8 mouse cellular contexts compared by ENCODE assay signal in genomic region chr7:82715210-82715911, GRCm38 (mm10).
DNase-seq lines count a peak whose midpoint lies in the region; ATAC-seq and TF ChIP-seq lines count a peak whose summit lies in the region.

No protein-coding gene starts in this region.

- H3K9me3 ChIP-seq in ES-E14 (ENCODE audit: control insufficient read depth, insufficient read depth, low read depth, low read length): no peaks in the 10 kb centered on the region
- no peaks in the 10 kb centered on the region for H3K9me3 ChIP-seq in forebrain, embryonic 10.5 days
- H3K9me3 ChIP-seq in hindbrain, embryonic 13.5 days: no peaks in the 10 kb centered on the region

- no peaks in the 10 kb centered on the region for H3K27me3 ChIP-seq in forebrain, embryonic 10.5 days (ENCODE audit: poor library complexity, severe bottlenecking)
- H3K27me3 ChIP-seq in hindbrain, embryonic 13.5 days: no peaks in the 10 kb centered on the region

- peak; percentile 86 for TF ChIP-seq CTCF in layer of hippocampus, adult 2 months (conservative IDR thresholded peaks at IDR 0.05)

- H3K36me3 ChIP-seq in ES-E14 (ENCODE audit: control insufficient read depth, insufficient read depth, low read length, poor library complexity, severe bottlenecking): peaks cover 2% of the 10 kb centered on the region; the same call in 1 of the 2 replicates
- no peaks in the 10 kb centered on the region for H3K36me3 ChIP-seq in forebrain, embryonic 10.5 days (replicated peaks)
- H3K36me3 ChIP-seq in hindbrain, embryonic 13.5 days: no peaks in the 10 kb centered on the region

- no peak overlapping the region for H3K4me2 ChIP-seq in hindbrain, embryonic 13.5 days

- H3K4me1 ChIP-seq in ES-E14 (ENCODE audit: control insufficient read depth in 2 of 2, insufficient read depth in 2 of 2, low read length in 2 of 2, poor library complexity in 1 of 2): no peaks in the 10 kb centered on the region; a peak in 1 of 4 replicates
- H3K4me1 ChIP-seq in forebrain, embryonic 10.5 days: peaks cover 33% of the 10 kb centered on the region
- peaks cover 11% of the 10 kb centered on the region for H3K4me1 ChIP-seq in hindbrain, embryonic 13.5 days (replicated peaks)

- H3K9ac ChIP-seq in ES-E14 (ENCODE audit: insufficient read depth, low read depth, low read length, poor library complexity, severe bottlenecking): no peak overlapping the region
- peak overlapping the region; percentile 55; the same call in 1 of the 2 replicates for H3K9ac ChIP-seq in hindbrain, embryonic 13.5 days

- no peak overlapping the region for H3K4me3 ChIP-seq in ES-E14 (ENCODE audit: insufficient read depth in 1 of 2, low read depth in 1 of 2, low read length in 2 of 2, poor library complexity in 1 of 2, severe bottlenecking in 1 of 2)
- H3K4me3 ChIP-seq in forebrain, embryonic 10.5 days: no peak overlapping the region
- no peak overlapping the region for H3K4me3 ChIP-seq in hindbrain, embryonic 13.5 days
- no peak overlapping the region for H3K4me3 ChIP-seq in layer of hippocampus, adult 2 months

- ATAC-seq in hindbrain, embryonic 13.5 days (ENCODE audit: low FRiP score): peak; percentile 92

- no peak overlapping the region for H3K27ac ChIP-seq in ES-E14 (ENCODE audit: insufficient read depth, low read depth, low read length, poor library complexity, severe bottlenecking)
- peak overlapping the region; percentile 78 for H3K27ac ChIP-seq in forebrain, embryonic 10.5 days
- H3K27ac ChIP-seq in hindbrain, embryonic 13.5 days: peak overlapping the region; percentile 80
- H3K27ac ChIP-seq in layer of hippocampus, adult 2 months: no peak overlapping the region

- in situ Hi-C loops in ES-E14 (cut with MboI; ENCODE audit: low sequenced_read_pairs in 2 of 2, unreplicated experiment in 2 of 2): loop anchor here in 1 of 2 experiments (10.0 kb wide), 1 partner anchor 159 kb away; no protein-coding TSS in a partner anchor

- peak; percentile 49 for DNase-seq in ES-E14 (ENCODE audit: low read depth, low spot score)
- peak; percentile 79 for DNase-seq in brain, embryonic 18.5 days (ENCODE audit: low read depth, low spot score)
- peak; percentile 57 for DNase-seq in forebrain, embryonic 10.5 days (ENCODE audit: extremely low spot score, low spot score)
- DNase-seq in layer of hippocampus, adult 2 months (ENCODE audit: low spot score in 2 of 2): peak; percentile 38 to 56
- DNase-seq in lung, postnatal 25 days (ENCODE audit: low spot score): peak; percentile 65
- peak; percentile 60 to 64 for DNase-seq in right cerebral cortex, adult 2 months (ENCODE audit: low spot score in 2 of 2)
- DNase-seq in ovary, adult 18-20 months (ENCODE audit: low spot score): no peak

- WGBS in forebrain, embryonic 10.5 days: 35% methylated on average over 7 of the region's 7 CpGs
- 56% methylated on average over 7 of the region's 7 CpGs for WGBS in hindbrain, embryonic 13.5 days

TF ChIP-seq in ES-E14, 5 proteins besides CTCF, POLR2A, EP300 and RAD21:
- TF ChIP-seq ZNF384 (IDR thresholded peaks at IDR 0.05; ENCODE audit: low read depth, low read length): peak; percentile 99
- no peak for TF ChIP-seq HCFC1 (IDR thresholded peaks at IDR 0.05; ENCODE audit: borderline replicate concordance, insufficient read depth, low read length)
- peak; percentile 62; the same call in 1 of the 2 replicates for TF ChIP-seq ZC3H11A (IDR thresholded peaks at IDR 0.05; ENCODE audit: borderline replicate concordance, low read depth, low read length)
- no peak for TF ChIP-seq CHD2 (IDR thresholded peaks at IDR 0.05; ENCODE audit: low read depth, low read length)
- TF ChIP-seq MAFK (IDR thresholded peaks at IDR 0.05; ENCODE audit: insufficient read depth, low read depth, low read length): no peak

Comparison
In these comparisons a context has a peak if more than half of its experiments do, and no peak if none do; other contexts are left out.
1. H3K27ac ChIP-seq: peak in forebrain, embryonic 10.5 days (single experiment) and hindbrain, embryonic 13.5 days (single experiment); none in ES-E14 (single experiment) and layer of hippocampus, adult 2 months (single experiment).